ENCODE assay signal across 16 mouse cellular contexts in the genomic region with DNA sequence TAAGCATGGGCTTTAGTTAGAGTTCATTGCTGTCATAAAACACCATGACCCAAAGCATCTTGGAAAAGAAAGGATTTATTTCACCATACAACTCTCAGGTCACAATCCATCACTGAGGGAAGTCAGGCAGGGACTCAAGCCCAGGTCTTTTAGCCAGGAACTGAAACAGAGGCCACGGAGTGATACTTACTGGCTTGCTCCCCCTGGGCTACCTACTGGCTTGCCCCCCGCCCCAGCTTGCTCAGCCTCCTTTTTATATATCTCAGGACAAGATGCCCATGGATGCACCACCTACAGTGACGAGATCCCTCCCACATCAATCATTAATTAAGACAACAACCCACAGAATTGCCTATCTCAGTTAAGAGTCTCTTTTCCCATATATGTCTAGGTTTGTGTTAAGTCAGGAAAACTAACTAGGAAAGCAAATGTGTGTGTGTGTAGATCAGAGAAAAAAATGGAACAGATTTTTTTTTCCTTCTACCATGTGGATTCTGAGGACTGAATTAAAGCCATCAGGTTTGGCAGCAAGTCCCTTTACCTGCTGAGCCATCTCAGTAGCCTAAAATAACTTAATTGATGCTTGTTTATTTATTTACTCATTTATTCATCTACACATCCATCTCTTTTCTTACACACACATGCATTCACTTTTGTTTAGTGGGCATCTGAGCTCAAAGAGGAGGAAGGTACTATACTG.
DNase-seq lines count a peak whose midpoint lies in the region; ATAC-seq lines count a peak whose summit lies in the region.
"Had no signal": no experiment of that assay in that cellular context is flagged by ENCODE, and none has a peak within 500 bp of the region (broad histone marks: within the 10 kb centered on the region; RNA-seq: fewer than 3 reads in every experiment).

No protein-coding gene starts in this region.

- ATAC-seq in heart, embryonic 13.5 days (ENCODE audit: extremely low read depth, insufficient number of reproducible peaks, low FRiP score, low TSS enrichment), result no peak
- ATAC-seq in midbrain, embryonic 14.5 days (ENCODE audit: low FRiP score, low TSS enrichment), result no peak
- ATAC-seq in midbrain, embryonic 13.5 days, result no peak
- ATAC-seq: CD4-positive, CD25-positive, alpha-beta regulatory T cell, adult 4 months; inflammation-experienced regulatory T-cells, adult 6 months had no signal

- H3K9ac ChIP-seq in heart, embryonic 13.5 days, result no peak overlapping the region
- H3K9ac ChIP-seq in midbrain, embryonic 14.5 days (replicated peaks; ENCODE audit: low read length), result no peak overlapping the region
- H3K9ac ChIP-seq in midbrain, embryonic 13.5 days (replicated peaks), result no peak overlapping the region
- H3K9ac ChIP-seq: hindbrain, embryonic 13.5 days; liver, embryonic 13.5 days; lung, embryonic 15.5 days had no signal

- DNase-seq in cerebellum, postnatal 14 days, result peak; percentile 45 to 62
- no peak for DNase-seq in cerebellum, adult 9-11 months
- no peak for DNase-seq in heart, postnatal 14 days
- DNase-seq in midbrain, embryonic 14.5 days, result peak; percentile 8
- DNase-seq in frontal cortex, postnatal 36 days (ENCODE audit: low spot score in 2 of 2), result no peak
- DNase-seq: liver, embryonic 13.5 days; thymus, adult 2 months; thymus, postnatal 4 days had no signal

- H3K36me3 ChIP-seq in heart, embryonic 13.5 days, result no peaks in the 10 kb centered on the region
- H3K36me3 ChIP-seq in midbrain, embryonic 14.5 days (ENCODE audit: control insufficient read depth, insufficient read depth, low read length), result no peaks in the 10 kb centered on the region
- no peaks in the 10 kb centered on the region for H3K36me3 ChIP-seq in midbrain, embryonic 13.5 days
- H3K36me3 ChIP-seq: hindbrain, embryonic 13.5 days; liver, embryonic 13.5 days; lung, embryonic 15.5 days had no signal

- peak overlapping the region; percentile 50 for H3K27ac ChIP-seq in heart, embryonic 13.5 days (replicated peaks)
- H3K27ac ChIP-seq in midbrain, embryonic 14.5 days (replicated peaks; ENCODE audit: low read depth, low read length), result no peak overlapping the region
- no peak overlapping the region for H3K27ac ChIP-seq in midbrain, embryonic 13.5 days
- H3K27ac ChIP-seq: gastrocnemius, adult 2 months; hindbrain, embryonic 13.5 days; liver, embryonic 13.5 days; lung, embryonic 15.5 days; macrophage had no signal

- no peaks in the 10 kb centered on the region for H3K9me3 ChIP-seq in heart, embryonic 13.5 days
- no peaks in the 10 kb centered on the region for H3K9me3 ChIP-seq in midbrain, embryonic 14.5 days (ENCODE audit: control insufficient read depth, low read length)
- no peaks in the 10 kb centered on the region for H3K9me3 ChIP-seq in midbrain, embryonic 13.5 days
- H3K9me3 ChIP-seq: hindbrain, embryonic 13.5 days; liver, embryonic 13.5 days; lung, embryonic 15.5 days had no signal

- no peak overlapping the region for H3K4me3 ChIP-seq in heart, embryonic 13.5 days
- no peak overlapping the region for H3K4me3 ChIP-seq in midbrain, embryonic 14.5 days (replicated peaks; ENCODE audit: low read depth, low read length)
- H3K4me3 ChIP-seq in midbrain, embryonic 13.5 days (replicated peaks), result no peak overlapping the region
- H3K4me3 ChIP-seq: gastrocnemius, adult 2 months; hindbrain, embryonic 13.5 days; liver, embryonic 13.5 days; lung, embryonic 15.5 days had no signal

- H3K27me3 ChIP-seq in heart, embryonic 13.5 days (replicated peaks), result no peaks in the 10 kb centered on the region
- no peaks in the 10 kb centered on the region for H3K27me3 ChIP-seq in midbrain, embryonic 14.5 days (ENCODE audit: control insufficient read depth, insufficient read depth, low read length)
- no peaks in the 10 kb centered on the region for H3K27me3 ChIP-seq in midbrain, embryonic 13.5 days
- H3K27me3 ChIP-seq: hindbrain, embryonic 13.5 days; liver, embryonic 13.5 days had no signal

- no peak overlapping the region for H3K4me2 ChIP-seq in heart, embryonic 13.5 days
- no peak overlapping the region for H3K4me2 ChIP-seq in midbrain, embryonic 14.5 days (ENCODE audit: low read length)
- no peak overlapping the region for H3K4me2 ChIP-seq in midbrain, embryonic 13.5 days (replicated peaks)
- H3K4me2 ChIP-seq: hindbrain, embryonic 13.5 days; liver, embryonic 13.5 days; lung, embryonic 15.5 days had no signal

- H3K4me1 ChIP-seq in heart, embryonic 13.5 days, result peaks cover 52% of the 10 kb centered on the region
- no peaks in the 10 kb centered on the region for H3K4me1 ChIP-seq in midbrain, embryonic 14.5 days (ENCODE audit: control insufficient read depth, insufficient read depth, low read length)
- H3K4me1 ChIP-seq in midbrain, embryonic 13.5 days (replicated peaks), result peaks cover 15% of the 10 kb centered on the region
- H3K4me1 ChIP-seq: liver, embryonic 13.5 days had no signal

- 70% methylated on average over 3 of the region's 3 CpGs for WGBS in heart, embryonic 13.5 days
- WGBS in midbrain, embryonic 14.5 days, result 76% methylated on average over 3 of the region's 3 CpGs
- 71% methylated on average over 3 of the region's 3 CpGs for WGBS in midbrain, embryonic 13.5 days

- intact Hi-C loops in heart, postnatal 14 days (cut with DNase I), result loop anchor here (10.0 kb wide), 1 partner anchor 569 kb away; no protein-coding TSS in a partner anchor

Comparison
In these comparisons a context has a peak if more than half of its experiments do, and no peak if none do; other contexts are left out.
1. DNase-seq: peak in cerebellum, postnatal 14 days (2 of 2) and midbrain, embryonic 14.5 days (single experiment); none in cerebellum, adult 9-11 months (single experiment), heart, postnatal 14 days (0 of 2) and frontal cortex, postnatal 36 days (0 of 2).